Mouse (Mus musculus): ENCODE results near the gene Tmem107. TPM values are rescaled to one million over a fixed set of nuclear protein-coding genes. Genes with fewer than 3 reads are reported as not detected.

Tmem107 gene
- polyA plus RNA-seq, 1 experiment: 13.4 TPM

DNA sequence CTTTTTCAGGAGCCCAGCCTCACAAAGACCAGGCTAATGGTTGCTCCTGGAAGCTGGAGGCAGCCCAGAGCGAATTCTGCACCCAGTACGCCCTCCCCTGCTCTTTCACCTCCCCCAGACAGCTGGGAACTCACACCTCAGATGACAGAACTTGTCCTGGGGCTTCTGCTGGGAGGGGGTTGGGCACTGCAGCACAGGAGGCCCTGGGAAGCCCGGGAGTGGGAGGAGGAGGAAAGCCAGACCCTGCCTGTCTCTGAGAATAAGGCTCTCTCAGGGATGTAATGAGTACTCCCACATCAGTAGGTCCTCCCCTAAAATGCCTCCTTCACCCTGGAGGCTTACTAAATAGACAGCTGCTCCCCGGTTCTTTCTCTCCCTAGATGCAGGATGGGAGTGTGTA is 16.5 kb downstream of the Tmem107 start:
- peak; percentile 24 to 25 for DNase-seq
- WGBS: 57% methylated on average over 4 of the region's 4 CpGs
- H3K27me3 ChIP-seq (ENCODE audit: control insufficient read depth, insufficient read depth, low read length): no peaks in the 10 kb centered on the region
- TF ChIP-seq POLR2A (IDR thresholded peaks at IDR 0.05; ENCODE audit: borderline replicate concordance, insufficient read depth, low read length): no peak
- no peak for TF ChIP-seq CTCF (IDR thresholded peaks at IDR 0.05; ENCODE audit: borderline replicate concordance, insufficient read depth, low read depth, low read length)
- no peak overlapping the region for H3K27ac ChIP-seq (ENCODE audit: insufficient read depth, low read length)
- peaks cover 10% of the 10 kb centered on the region for H3K4me1 ChIP-seq (ENCODE audit: control insufficient read depth, insufficient read depth, low read length)
- no peak overlapping the region for H3K4me3 ChIP-seq (replicated peaks; ENCODE audit: insufficient read depth, low read depth, low read length)

DNA sequence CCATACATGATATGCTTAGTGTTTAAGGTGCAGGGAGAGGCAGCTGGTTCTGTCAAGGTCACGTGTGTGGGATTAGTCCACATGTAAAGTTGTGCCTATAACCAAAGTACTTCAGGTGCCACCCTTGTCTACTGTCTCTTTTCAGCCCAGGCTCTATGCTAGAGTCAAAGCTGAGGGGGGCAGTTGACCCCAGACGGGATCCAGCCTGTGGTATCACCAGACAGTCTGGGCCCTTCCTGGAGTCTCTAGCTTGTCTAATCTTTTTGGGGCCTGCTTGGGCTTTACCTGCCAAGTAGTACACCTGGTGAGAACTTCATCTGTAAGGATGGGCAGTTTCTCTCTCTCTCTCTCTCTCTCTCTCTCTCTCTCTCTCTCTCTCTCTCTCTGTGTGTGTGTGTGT is 17.0 kb downstream of the Tmem107 start:
- 67% methylated on average over 2 of the region's 2 CpGs for WGBS
- Histone ChIP-seq H3K27me3 (ENCODE audit: control insufficient read depth, insufficient read depth, low read length) (no peaks in the 10 kb centered on the region), H3K27ac (ENCODE audit: insufficient read depth, low read length) (peak overlapping the region; percentile 98), H3K4me1 (ENCODE audit: control insufficient read depth, insufficient read depth, low read length) (peaks cover 10% of the 10 kb centered on the region), H3K4me3 (replicated peaks; ENCODE audit: insufficient read depth, low read depth, low read length) (no peak overlapping the region)
- DNase-seq: peak; percentile 7 to 21
- TF ChIP-seq POLR2A (IDR thresholded peaks at IDR 0.05; ENCODE audit: borderline replicate concordance, insufficient read depth, low read length) (no peak), CTCF (IDR thresholded peaks at IDR 0.05; ENCODE audit: borderline replicate concordance, insufficient read depth, low read depth, low read length) (no peak)

DNA sequence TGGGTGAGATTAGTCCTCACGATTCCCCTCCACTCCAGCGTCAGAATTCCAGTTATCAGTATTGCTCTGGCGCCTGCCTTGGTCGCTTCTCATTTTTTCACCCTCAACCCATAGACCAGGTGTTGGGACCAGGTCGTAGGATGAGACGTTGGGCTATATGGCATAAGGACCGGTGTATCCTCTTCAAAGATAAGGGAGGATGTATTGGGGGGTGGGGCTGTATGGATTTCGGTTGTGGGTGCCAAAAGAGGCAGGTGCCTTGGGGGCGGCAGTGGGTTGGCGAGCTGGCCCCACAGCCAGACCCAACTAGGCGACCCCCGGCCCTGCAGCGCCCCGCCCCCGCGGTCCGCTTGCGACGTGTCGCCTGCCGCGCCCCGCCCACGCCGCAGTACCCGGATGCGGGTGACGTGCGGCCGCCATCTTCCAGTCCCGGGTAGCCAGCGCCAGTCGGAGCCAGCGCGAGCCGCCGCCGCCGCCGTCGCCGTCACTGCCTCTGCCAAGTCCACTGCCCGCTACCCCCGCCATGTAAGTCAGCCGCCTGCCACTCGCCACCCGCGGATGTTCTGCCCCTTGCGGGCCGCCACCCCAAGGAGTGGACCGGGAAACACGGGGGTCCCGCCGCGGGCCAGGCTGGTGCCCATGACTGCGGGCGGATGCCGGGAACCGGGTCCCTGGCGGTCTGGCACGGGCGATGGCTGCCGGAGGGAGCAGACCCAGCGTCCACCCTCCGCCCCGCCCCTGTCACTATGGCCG is 17.7 kb downstream of the Tmem107 start, which contains the start of gene Vamp2:
Gene Vamp2, plus strand, starts transcription at position 388 of the 753 bp plus-strand sequence.
- Histone ChIP-seq H3K4me3 (replicated peaks; ENCODE audit: insufficient read depth, low read depth, low read length) (peak within 1 kb of the TSS; percentile 96), H3K4me1 (ENCODE audit: control insufficient read depth, insufficient read depth, low read length) (peaks cover 10% of the 10 kb centered on the region), H3K27ac (ENCODE audit: insufficient read depth, low read length) (peak within 1 kb of the TSS; percentile 99), H3K27me3 (ENCODE audit: control insufficient read depth, insufficient read depth, low read length) (no peaks in the 10 kb centered on the region)
- WGBS: under 1% methylated on average over 53 of the region's 67 CpGs
- no peak for TF ChIP-seq CTCF (IDR thresholded peaks at IDR 0.05; ENCODE audit: borderline replicate concordance, insufficient read depth, low read depth, low read length)
- TF ChIP-seq POLR2A (IDR thresholded peaks at IDR 0.05; ENCODE audit: borderline replicate concordance, insufficient read depth, low read length): peak; percentile 79
- DNase-seq: peak; percentile 93 to 95

DNA sequence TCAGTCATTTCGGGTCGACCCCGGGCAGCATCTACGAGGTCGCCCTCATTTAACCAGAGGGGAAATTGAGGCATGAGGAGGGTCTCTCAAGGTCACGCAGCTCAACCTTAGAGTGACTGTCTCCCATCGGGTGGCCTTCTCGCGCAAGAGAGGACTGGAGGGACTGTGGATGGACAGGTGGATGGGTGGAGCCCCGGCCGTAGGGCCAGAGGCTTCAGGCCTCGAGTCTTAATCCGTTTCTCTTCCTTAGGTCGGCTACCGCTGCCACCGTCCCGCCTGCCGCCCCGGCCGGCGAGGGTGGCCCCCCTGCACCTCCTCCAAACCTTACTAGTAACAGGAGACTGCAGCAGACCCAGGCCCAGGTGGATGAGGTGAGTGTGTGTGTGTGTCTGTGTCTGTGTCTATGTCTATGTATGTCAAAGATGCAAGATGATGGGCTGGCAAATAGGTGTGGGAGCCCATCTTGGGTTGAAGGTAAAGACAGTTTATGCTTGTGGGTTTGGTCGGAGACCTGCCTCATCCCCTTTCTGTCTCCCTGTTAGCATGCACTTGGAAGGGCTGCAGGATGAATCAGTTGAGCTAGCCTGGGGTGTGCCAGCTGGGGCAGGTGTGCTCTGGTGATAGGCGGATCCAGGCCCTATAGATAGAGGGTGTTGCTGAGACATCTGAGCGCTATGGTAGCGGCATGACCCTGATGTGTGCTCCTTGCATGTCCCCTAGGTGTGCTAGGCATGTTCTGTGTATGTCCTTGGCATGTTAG is 18.4 kb downstream of the Tmem107 start:
- DNase-seq: peak in 1 of 2 experiments; percentile 64
- Histone ChIP-seq H3K4me3 (replicated peaks; ENCODE audit: insufficient read depth, low read depth, low read length) (peak overlapping the region; percentile 96), H3K4me1 (ENCODE audit: control insufficient read depth, insufficient read depth, low read length) (peaks cover 10% of the 10 kb centered on the region), H3K27ac (ENCODE audit: insufficient read depth, low read length) (peak overlapping the region; percentile 99), H3K27me3 (ENCODE audit: control insufficient read depth, insufficient read depth, low read length) (no peaks in the 10 kb centered on the region)
- 2% methylated on average over 25 of the region's 25 CpGs for WGBS
- TF ChIP-seq POLR2A (IDR thresholded peaks at IDR 0.05; ENCODE audit: borderline replicate concordance, insufficient read depth, low read length): no peak
- no peak for TF ChIP-seq CTCF (IDR thresholded peaks at IDR 0.05; ENCODE audit: borderline replicate concordance, insufficient read depth, low read depth, low read length)

DNA sequence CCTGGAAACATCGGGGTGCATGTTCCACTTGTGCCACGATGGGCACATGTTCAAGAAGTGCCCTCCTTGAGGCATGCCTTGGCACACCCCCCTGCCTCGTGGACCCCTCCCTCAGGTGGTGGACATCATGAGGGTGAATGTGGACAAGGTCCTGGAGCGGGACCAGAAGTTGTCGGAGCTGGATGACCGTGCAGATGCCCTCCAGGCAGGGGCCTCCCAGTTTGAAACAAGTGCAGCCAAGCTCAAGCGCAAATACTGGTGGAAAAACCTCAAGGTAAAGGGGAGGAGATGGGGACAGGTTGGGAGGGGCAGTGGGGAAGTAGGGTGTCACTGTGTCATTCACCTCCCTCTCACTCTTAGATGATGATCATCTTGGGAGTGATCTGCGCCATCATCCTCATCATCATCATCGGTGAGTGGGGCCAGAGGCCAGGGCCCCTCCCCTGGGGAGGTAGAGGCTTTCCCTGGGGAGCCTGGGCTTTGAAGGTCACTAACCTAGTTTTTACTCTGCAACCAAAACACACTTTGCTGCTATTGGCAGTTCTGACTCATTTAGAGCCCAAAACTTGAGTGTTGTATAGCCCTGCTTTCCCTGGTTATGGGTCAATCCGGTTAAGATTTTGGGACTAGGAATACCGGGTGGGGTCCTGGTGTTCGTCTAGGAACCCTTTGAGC is 19.1 kb downstream of the Tmem107 start:
- DNase-seq: peak; percentile 50 to 54
- Histone ChIP-seq H3K4me3 (replicated peaks; ENCODE audit: insufficient read depth, low read depth, low read length) (peak overlapping the region; percentile 96), H3K27ac (ENCODE audit: insufficient read depth, low read length) (peak overlapping the region; percentile 99), H3K4me1 (ENCODE audit: control insufficient read depth, insufficient read depth, low read length) (peaks cover 10% of the 10 kb centered on the region), H3K27me3 (ENCODE audit: control insufficient read depth, insufficient read depth, low read length) (no peaks in the 10 kb centered on the region)
- 30% methylated on average over 12 of the region's 12 CpGs for WGBS
- TF ChIP-seq POLR2A (IDR thresholded peaks at IDR 0.05; ENCODE audit: borderline replicate concordance, insufficient read depth, low read length) (no peak), CTCF (IDR thresholded peaks at IDR 0.05; ENCODE audit: borderline replicate concordance, insufficient read depth, low read depth, low read length) (no peak)

DNA sequence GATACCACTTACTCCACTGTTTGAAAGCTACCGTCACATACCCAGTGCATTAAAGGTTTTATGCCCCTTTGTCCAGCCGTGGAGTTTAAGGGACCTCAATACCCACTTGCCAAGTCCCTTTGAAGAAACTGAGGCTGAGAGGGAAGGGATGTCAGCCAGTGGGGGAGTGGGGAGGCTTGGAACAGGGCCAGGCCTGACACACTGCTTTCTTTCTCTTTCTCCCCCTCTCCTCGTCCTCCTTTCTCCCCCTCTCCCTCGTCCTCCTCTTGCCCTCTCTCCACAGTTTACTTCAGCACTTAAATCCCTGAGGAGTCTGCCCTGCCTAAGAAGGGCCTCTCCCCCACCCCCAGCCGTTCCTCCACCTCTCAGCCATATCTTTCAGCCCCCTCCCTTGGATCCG is 19.8 kb downstream of the Tmem107 start:
- H3K4me3 ChIP-seq (replicated peaks; ENCODE audit: insufficient read depth, low read depth, low read length): peak overlapping the region; percentile 13
- no peak for DNase-seq

DNA sequence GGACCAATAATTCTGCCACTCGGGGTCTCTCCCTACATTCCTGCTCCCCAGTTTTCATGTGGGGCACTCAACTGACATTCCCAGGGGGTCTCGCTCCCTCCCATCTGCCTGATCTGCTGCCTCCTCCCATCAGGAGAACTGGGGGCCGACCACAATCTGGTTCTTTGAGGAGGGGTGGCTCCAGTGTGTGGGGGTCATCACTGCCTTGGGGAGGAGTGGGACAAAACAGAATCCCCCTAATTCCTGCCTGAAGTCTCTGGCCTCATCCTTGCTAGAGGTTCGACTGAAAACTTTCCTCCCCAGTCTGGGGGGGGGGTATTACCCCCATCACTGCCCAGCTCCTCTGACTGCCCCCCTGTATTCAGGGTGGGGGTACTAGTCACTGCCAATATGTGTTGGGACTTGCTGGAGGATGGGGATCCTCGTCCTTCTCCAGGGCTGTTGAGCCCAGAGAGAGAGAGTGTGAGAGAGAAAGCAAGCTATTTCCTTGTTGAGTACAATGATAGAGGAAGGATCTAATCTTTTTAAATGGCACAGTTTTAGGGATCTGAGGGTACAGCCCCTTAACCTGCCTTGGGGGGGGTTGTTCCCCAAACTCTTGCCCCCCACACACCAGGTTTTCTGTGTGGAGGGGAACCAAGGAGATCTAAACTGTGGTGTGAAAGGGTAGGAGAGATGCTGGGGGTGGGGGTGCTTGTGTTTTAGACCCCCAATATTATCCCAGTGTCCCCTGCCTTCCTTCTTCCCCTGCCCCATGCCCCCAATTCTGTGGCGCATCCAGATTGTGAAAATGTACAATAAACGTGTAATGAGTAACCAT is 21.2 kb downstream of the Tmem107 start:
- peaks cover 10% of the 10 kb centered on the region for H3K4me1 ChIP-seq (ENCODE audit: control insufficient read depth, insufficient read depth, low read length)
- H3K27me3 ChIP-seq (ENCODE audit: control insufficient read depth, insufficient read depth, low read length): no peaks in the 10 kb centered on the region
- DNase-seq: peak in 1 of 2 experiments; percentile 23
- WGBS: 58% methylated on average over 7 of the region's 7 CpGs
- H3K27ac ChIP-seq (ENCODE audit: insufficient read depth, low read length): no peak overlapping the region
- TF ChIP-seq POLR2A (IDR thresholded peaks at IDR 0.05; ENCODE audit: borderline replicate concordance, insufficient read depth, low read length) (no peak), CTCF (IDR thresholded peaks at IDR 0.05; ENCODE audit: borderline replicate concordance, insufficient read depth, low read depth, low read length) (no peak)
- no peak overlapping the region for H3K4me3 ChIP-seq (replicated peaks; ENCODE audit: insufficient read depth, low read depth, low read length)

More for the DNA sequence above, 19.8 kb downstream of the Tmem107 start:
- Histone ChIP-seq H3K4me1 (ENCODE audit: control insufficient read depth, insufficient read depth, low read length) (peaks cover 10% of the 10 kb centered on the region), H3K27ac (ENCODE audit: insufficient read depth, low read length) (0 out of 2 replicates have a peak overlapping the region, but pooled peaks have one; percentile 99), H3K27me3 (ENCODE audit: control insufficient read depth, insufficient read depth, low read length) (no peaks in the 10 kb centered on the region)
- TF ChIP-seq CTCF (IDR thresholded peaks at IDR 0.05; ENCODE audit: borderline replicate concordance, insufficient read depth, low read depth, low read length) (no peak), POLR2A (IDR thresholded peaks at IDR 0.05; ENCODE audit: borderline replicate concordance, insufficient read depth, low read length) (no peak)
- 26% methylated on average over 6 of the region's 6 CpGs for WGBS

Data from cerebellum, adult 2 months (tissue).